Mouse (Mus musculus): ENCODE data around the gene Cemip.
A peak's percentile ranks its signal among the peaks of the same experiment; 100 is the strongest.

The Cemip gene

GRCm38 (mm10) chr7:83952511-83952910, 133.8 kb downstream of the Cemip start:
- peak; percentile 99 for DNase-seq

- DNase-seq, result peak; percentile 46
Measured at GRCm38 (mm10) chr7:83951327-83951726, 135.0 kb downstream of the Cemip start.

- no peak for DNase-seq
Measured at GRCm38 (mm10) chr7:83949662-83950061, 136.6 kb downstream of the Cemip start.

GRCm38 (mm10) chr7:83948743-83949142, 137.6 kb downstream of the Cemip start:
- DNase-seq, result no peak

- peak; percentile 78 for DNase-seq
Measured at GRCm38 (mm10) chr7:83941701-83942101, 144.6 kb downstream of the Cemip start.

GRCm38 (mm10) chr7:83940136-83940535, 146.2 kb downstream of the Cemip start:
- DNase-seq, result no peak

- DNase-seq, result no peak
Measured at GRCm38 (mm10) chr7:83939017-83939721, 147.1 kb downstream of the Cemip start.

GRCm38 (mm10) chr7:83921637-83922036, 164.7 kb downstream of the Cemip start:
- DNase-seq, result no peak

- no peak for DNase-seq
Measured at GRCm38 (mm10) chr7:83920241-83920640, 166.1 kb downstream of the Cemip start.

- peak; percentile 75 for DNase-seq
Measured at GRCm38 (mm10) chr7:83914566-83914965, 171.7 kb downstream of the Cemip start.

GRCm38 (mm10) chr7:83913995-83914394, 172.3 kb downstream of the Cemip start:
- no peak for DNase-seq

GRCm38 (mm10) chr7:83913405-83913932, 172.8 kb downstream of the Cemip start:
- no peak for DNase-seq

GRCm38 (mm10) chr7:83911909-83912308, 174.4 kb downstream of the Cemip start:
- no peak for DNase-seq

- no peak for DNase-seq
Measured at GRCm38 (mm10) chr7:83904831-83905230, 181.5 kb downstream of the Cemip start.

GRCm38 (mm10) chr7:83902296-83903145, 183.8 kb downstream of the Cemip start:
- DNase-seq, result no peak

GRCm38 (mm10) chr7:83901425-83901824, 184.9 kb downstream of the Cemip start:
- no peak for DNase-seq

GRCm38 (mm10) chr7:83900519-83900918, 185.8 kb downstream of the Cemip start:
- DNase-seq, result no peak

GRCm38 (mm10) chr7:83898267-83898666, 188.0 kb downstream of the Cemip start:
- DNase-seq, result no peak

GRCm38 (mm10) chr7:83896077-83896740, 190.1 kb downstream of the Cemip start:
- no peak for DNase-seq

GRCm38 (mm10) chr7:83894348-83894747, 192.0 kb downstream of the Cemip start:
- DNase-seq, result no peak

GRCm38 (mm10) chr7:83892333-83892669, 194.0 kb downstream of the Cemip start:
- DNase-seq, result no peak

- peak; percentile 97 for DNase-seq
Measured at GRCm38 (mm10) chr7:83891433-83892332, 194.6 kb downstream of the Cemip start.

All from cerebellum, adult 11-12 months (tissue).